Mouse (Mus musculus) limb, embryonic 12.5 days (tissue): ENCODE data around the gene Rapgef1. TPM values are rescaled to one million over a fixed set of nuclear protein-coding genes. Genes with fewer than 3 reads are reported as not detected.

Experiments
- ATAC-seq: fragments of 200-750 bp; cut with Nextera tagmentation; 2 replicates; pipeline ENCODE4 v1.8.0; 2017; ENCODE audit warnings: low read depth, moderate TSS enrichment; ENCODE audit not compliant: insufficient number of reproducible peaks, insufficient read depth, low FRiP score, low TSS enrichment
- H3K27ac ChIP-seq: fragments of 300-500 bp; sonication (generic); 2 replicates; pipeline ENCODE4 v1.5.1; 2016; ENCODE audit warnings: mild to moderate bottlenecking, moderate library complexity
- H3K27me3 ChIP-seq: fragments of 300-500 bp; sonication (generic); 2 replicates; pipeline ENCODE4 v1.6.1; 2016; ENCODE audit warnings: mild to moderate bottlenecking, moderate library complexity
- H3K36me3 ChIP-seq: fragments of 300-500 bp; sonication (generic); 2 replicates; pipeline ENCODE4 v1.6.1; 2016; ENCODE audit warnings: mild to moderate bottlenecking, moderate library complexity
- H3K4me1 ChIP-seq: fragments of 300-500 bp; sonication (generic); replicated peaks from 2 replicates; pipeline ENCODE4 v1.6.1; 2016
- H3K4me2 ChIP-seq: fragments of 300-500 bp; sonication (generic); 2 replicates; pipeline ENCODE4 v1.6.1; 2016; ENCODE audit warnings: mild to moderate bottlenecking, moderate library complexity
- H3K4me3 ChIP-seq: fragments of 300-500 bp; sonication (generic); replicated peaks from 2 replicates; pipeline ENCODE4 v1.5.1; 2016; ENCODE audit warnings: mild to moderate bottlenecking
- H3K9ac ChIP-seq: fragments of 300-500 bp; sonication (generic); replicated peaks from 2 replicates; pipeline ENCODE4 v1.6.1; 2016; ENCODE audit warnings: mild to moderate bottlenecking, moderate library complexity
- H3K9me3 ChIP-seq: fragments of 300-500 bp; sonication (generic); 2 replicates; pipeline ENCODE4 v1.6.1; 2016; ENCODE audit warnings: mild to moderate bottlenecking, moderate library complexity
- WGBS: fragments of 180-500 bp; shearing (Covaris S2); methylation state at CpG from one replicate; pipeline ENCODE4 v1.1.7; 2016; 5-methylcytosine and 5-hydroxymethylcytosine counted together
- polyA plus RNA-seq: library from polyadenylated mRNA; unstranded; fragments of >200 nt; fragmentation: Nextera tagmentation; extraction: Ambion mirVana; gene quantifications from 2 replicates; pipeline ENCODE4 v1.2.1, GENCODE M21; 2016

Gene Rapgef1
- polyA plus RNA-seq, 1 experiment from 2014 or later, result 20.4 TPM

DNA sequence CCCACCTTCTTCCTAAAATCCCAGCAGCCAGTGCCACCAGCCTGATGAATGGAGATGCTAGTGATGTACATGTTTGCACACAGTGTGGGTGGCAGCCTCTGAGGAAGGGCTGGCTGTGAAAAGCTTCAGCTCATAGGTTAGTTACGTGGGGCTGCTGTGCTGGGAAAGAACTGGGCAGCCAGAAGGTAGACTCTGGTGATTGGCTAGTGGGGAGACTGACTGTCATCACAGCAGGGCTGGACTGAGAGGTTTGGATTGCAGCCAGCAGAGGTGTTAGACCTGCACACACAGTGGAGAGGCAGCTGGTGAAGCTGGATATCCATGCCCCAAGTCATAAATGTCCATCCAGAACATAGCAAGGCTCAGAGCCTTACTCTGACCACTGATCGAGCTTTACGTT, 27.1 kb downstream of the Rapgef1 start:
- Histone ChIP-seq H3K9ac (no peak overlapping the region), H3K27me3 (no peaks in the 10 kb centered on the region), H3K9me3 (no peaks in the 10 kb centered on the region), H3K4me3 (no peak overlapping the region), H3K4me1 (peaks cover 35% of the 10 kb centered on the region), H3K36me3 (0 out of 2 replicates have a peak, but pooled peaks cover 12% of the 10 kb centered on the region), H3K27ac (0 out of 2 replicates have a peak overlapping the region, but pooled peaks have one; percentile 56), H3K4me2 (no peak overlapping the region)
- peak; percentile 68; the same call in 1 of the 2 replicates for ATAC-seq
- WGBS, result 56% methylated on average over 3 of the region's 3 CpGs

DNA sequence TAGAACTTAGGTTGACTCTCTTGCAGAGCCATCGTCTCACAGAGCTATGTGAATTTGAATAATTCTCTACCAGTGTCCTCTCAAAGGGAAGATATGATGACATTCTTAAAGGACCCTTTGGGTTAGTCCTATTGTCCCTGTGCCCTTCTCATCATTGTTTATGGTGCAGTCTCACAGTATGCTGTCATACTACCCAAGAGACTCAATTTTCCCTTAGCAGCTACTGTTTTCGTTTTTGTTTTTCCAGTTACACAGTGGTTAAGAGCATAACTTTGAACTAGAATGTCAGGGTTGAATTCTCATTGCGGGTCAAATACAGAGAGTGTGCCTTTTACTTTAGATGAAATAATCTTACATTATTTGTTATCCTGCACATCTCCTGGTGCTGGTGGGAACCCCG, 27.6 kb downstream of the Rapgef1 start:
- Histone ChIP-seq H3K4me2 (no peak overlapping the region), H3K27ac (no peak overlapping the region), H3K9me3 (no peaks in the 10 kb centered on the region), H3K4me3 (no peak overlapping the region), H3K4me1 (peaks cover 38% of the 10 kb centered on the region), H3K9ac (no peak overlapping the region), H3K27me3 (no peaks in the 10 kb centered on the region), H3K36me3 (0 out of 2 replicates have a peak, but pooled peaks cover 12% of the 10 kb centered on the region)
- ATAC-seq, result no peak
- WGBS, result 89% methylated on average over 4 of the region's 4 CpGs

DNA sequence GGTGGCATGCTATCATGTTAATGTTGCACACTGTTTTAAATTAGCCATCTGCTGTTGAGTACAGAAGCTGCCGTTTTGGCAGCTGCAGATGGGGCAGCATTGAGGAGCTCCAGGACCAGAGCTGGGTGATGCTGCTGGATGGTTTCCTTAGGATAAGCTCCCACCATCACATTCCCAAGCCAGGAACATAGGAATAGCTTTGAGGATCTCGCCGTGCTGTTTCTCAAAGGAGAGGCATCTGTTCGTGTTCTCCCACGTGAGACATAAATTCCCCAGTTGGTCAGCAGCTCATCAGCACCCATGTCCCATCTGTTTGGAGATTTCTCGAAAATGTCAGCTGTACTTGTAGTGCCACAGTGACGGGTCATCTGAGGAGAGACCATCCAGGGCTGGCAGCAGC, 28.3 kb downstream of the Rapgef1 start:
- 0 out of 2 replicates have a peak, but pooled peaks cover 12% of the 10 kb centered on the region for H3K36me3 ChIP-seq
- peaks cover 45% of the 10 kb centered on the region for H3K4me1 ChIP-seq
- H3K27ac ChIP-seq, result no peak overlapping the region
- no peaks in the 10 kb centered on the region for H3K9me3 ChIP-seq
- H3K27me3 ChIP-seq, result no peaks in the 10 kb centered on the region
- H3K4me3 ChIP-seq, result no peak overlapping the region
- H3K4me2 ChIP-seq, result no peak overlapping the region
- 76% methylated on average over 7 of the region's 7 CpGs for WGBS
- no peak overlapping the region for H3K9ac ChIP-seq
- ATAC-seq, result no peak

DNA sequence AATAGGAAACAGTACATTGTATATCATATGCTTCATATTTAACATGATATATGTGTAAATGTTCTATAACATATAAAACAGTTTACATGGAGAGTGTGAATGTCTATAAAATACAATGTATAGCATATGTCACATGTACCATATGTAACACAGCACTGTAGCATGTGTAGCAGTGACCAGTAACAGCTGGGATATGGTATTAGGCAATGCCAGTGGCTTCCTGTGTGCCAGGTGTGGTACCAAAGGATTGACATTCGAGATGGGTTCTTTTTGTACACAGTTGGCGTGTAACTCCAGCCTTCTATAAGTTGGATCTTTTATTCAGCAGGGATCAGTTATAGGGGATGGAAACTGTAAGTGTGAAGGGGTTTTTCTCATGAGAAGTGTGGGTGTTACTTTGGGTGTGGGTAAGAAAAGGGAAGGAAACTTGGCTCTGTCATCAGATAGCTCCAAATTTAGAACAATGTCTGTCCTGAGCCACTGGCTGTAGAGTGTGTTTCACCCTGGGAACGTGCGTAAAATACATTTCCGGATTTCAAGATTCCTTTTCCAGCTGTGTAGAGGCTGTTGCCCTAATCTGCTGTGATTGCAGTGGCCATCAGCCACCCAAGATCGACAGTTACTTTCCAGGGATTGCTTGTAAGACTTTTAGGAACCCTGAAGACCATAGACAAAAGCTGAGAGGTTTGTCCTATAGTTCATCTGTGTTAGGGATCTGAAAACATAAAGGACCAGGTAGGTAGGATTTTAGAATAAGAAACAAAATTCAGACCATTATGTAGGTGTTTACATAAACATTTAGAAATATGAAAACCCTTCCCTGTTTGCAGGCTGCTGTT, 29.7 kb downstream of the Rapgef1 start:
- Histone ChIP-seq H3K4me3 (no peak overlapping the region), H3K4me2 (no peak overlapping the region), H3K36me3 (0 out of 2 replicates have a peak, but pooled peaks cover 7% of the 10 kb centered on the region), H3K9me3 (no peaks in the 10 kb centered on the region), H3K4me1 (peaks cover 44% of the 10 kb centered on the region), H3K27me3 (no peaks in the 10 kb centered on the region), H3K27ac (no peak overlapping the region), H3K9ac (no peak overlapping the region)
- no peak for ATAC-seq
- 81% methylated on average over 6 of the region's 6 CpGs for WGBS

DNA sequence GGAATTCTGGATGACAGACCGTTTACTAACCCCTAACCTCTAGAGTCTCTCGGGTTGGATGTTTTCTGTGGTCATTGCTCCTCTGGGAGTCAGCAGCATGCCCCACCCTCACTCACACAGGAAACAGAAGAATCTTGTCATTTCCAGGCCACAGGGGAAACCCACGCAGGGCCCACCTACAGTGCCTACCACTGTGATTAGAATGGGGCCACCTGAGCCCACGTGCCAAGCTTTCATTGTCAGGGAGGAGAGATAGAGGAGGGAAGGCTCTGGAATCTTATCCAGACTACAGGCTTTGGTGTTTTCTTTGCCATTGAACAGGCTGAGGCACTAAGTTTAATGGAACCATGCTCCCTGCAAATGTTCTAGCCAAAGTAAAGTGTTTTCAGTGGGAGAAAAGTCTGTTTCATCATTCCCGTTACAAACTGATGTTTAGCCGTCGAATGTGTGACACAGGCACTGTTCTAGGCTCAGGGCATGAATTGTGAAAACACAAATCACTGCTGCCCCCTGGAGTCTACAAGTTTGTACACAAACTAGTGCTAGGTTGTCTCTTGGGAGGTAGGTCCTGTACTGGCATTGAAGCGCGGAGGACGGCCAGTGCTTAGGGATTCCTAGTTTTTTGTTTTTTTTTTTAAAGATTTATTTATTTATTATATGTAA, 30.4 kb downstream of the Rapgef1 start:
- Histone ChIP-seq H3K27me3 (no peaks in the 10 kb centered on the region), H3K9ac (no peak overlapping the region), H3K4me2 (no peak overlapping the region), H3K9me3 (no peaks in the 10 kb centered on the region), H3K4me1 (peaks cover 44% of the 10 kb centered on the region), H3K4me3 (no peak overlapping the region), H3K27ac (no peak overlapping the region), H3K36me3 (0 out of 2 replicates have a peak, but pooled peaks cover 2% of the 10 kb centered on the region)
- no peak for ATAC-seq
- 90% methylated on average over 10 of the region's 10 CpGs for WGBS

DNA sequence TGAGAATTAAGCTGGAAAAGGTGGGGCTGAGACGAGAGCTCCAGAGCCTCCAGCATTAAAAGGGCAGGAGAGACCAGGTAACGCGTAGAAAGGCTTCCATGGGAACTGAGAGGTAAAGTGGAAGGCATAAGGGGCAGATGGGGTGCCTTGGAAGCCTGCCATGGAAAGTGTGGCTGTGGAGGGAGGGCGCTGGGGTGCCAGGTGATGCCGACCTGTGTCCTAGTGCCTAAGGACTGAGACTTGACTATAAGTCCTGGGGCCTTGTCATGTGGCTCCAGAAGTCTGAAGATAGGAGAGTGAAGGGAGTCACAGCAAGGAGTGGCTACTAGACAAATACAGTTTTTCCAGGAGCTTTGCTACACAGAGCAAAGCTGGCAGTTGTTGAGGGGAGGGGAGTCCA, 32.4 kb downstream of the Rapgef1 start:
- no peak overlapping the region for H3K27ac ChIP-seq
- H3K36me3 ChIP-seq, result no peaks in the 10 kb centered on the region
- no peak overlapping the region for H3K4me3 ChIP-seq
- ATAC-seq, result no peak
- H3K27me3 ChIP-seq, result no peaks in the 10 kb centered on the region
- H3K4me2 ChIP-seq, result no peak overlapping the region
- peaks cover 29% of the 10 kb centered on the region for H3K4me1 ChIP-seq
- H3K9me3 ChIP-seq, result no peaks in the 10 kb centered on the region
- no peak overlapping the region for H3K9ac ChIP-seq
- 87% methylated on average over 5 of the region's 5 CpGs for WGBS

DNA sequence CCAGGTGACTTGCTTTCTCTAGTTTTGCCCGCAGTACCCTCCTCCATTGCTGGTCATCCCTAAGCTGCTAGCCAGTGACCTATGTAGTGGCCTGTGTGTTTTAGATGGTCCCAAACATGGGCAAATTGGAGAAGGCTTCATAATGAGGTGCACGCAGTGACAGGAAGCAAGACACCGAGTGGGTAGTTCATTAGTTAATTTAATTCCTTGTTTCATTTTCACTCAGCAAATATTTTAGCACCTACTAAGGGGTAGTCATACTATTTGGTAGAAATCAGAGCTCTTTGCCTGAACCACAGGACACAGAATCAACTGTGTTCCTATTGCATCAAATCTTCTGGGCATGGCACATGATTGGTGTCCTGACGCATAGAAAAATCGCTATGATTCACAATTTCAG, 35.9 kb downstream of the Rapgef1 start:
- Histone ChIP-seq H3K36me3 (no peaks in the 10 kb centered on the region), H3K4me2 (no peak overlapping the region), H3K9ac (no peak overlapping the region), H3K27ac (no peak overlapping the region), H3K9me3 (no peaks in the 10 kb centered on the region), H3K4me3 (no peak overlapping the region), H3K27me3 (no peaks in the 10 kb centered on the region), H3K4me1 (peaks cover 15% of the 10 kb centered on the region)
- 91% methylated on average over 5 of the region's 5 CpGs for WGBS
- no peak for ATAC-seq

DNA sequence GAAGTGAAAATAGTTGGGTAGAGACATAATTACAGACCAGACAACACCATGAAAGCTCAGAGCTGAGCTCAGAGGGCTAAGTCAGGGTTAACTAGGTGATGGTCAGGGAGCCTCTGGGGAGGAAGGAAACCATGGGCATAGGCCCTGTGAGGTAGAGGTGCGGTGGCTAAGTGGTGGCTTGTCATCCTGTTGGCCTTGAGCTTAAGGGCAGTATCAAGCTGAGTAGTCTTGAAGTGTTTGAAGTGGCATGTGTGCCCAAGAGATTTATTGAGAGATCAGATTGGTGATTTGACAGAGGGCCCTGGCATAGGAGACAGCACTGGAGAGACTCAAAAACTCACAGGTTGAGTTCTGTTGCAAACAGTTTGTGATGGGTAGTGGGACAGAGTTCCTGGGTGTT, 36.6 kb downstream of the Rapgef1 start:
- 80% methylated on average over 1 of the region's 1 CpGs for WGBS
- Histone ChIP-seq H3K9me3 (no peaks in the 10 kb centered on the region), H3K9ac (no peak overlapping the region), H3K4me1 (peaks cover 19% of the 10 kb centered on the region), H3K4me2 (no peak overlapping the region), H3K36me3 (no peaks in the 10 kb centered on the region), H3K4me3 (no peak overlapping the region), H3K27me3 (no peaks in the 10 kb centered on the region), H3K27ac (no peak overlapping the region)
- ATAC-seq, result no peak

DNA sequence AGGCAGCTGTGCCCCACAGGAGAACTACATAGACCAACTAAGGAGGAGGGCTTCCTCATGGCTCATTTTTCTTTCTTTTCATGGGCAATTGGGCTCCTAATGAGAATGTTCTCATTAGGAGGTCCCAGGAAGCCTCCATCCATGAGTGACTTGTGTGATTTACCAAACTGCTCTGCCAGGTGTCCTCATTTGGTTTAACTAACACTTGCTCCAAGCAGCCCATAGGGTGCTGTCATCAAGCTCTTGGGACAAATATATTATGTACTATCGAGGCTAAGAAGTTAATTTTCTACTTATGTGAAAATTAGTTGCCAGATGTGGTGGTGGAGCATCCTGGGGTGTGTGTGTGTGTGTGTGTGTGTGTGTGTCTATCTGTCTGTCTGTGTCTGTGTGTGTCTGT, 37.6 kb downstream of the Rapgef1 start:
- no peak overlapping the region for H3K27ac ChIP-seq
- no peaks in the 10 kb centered on the region for H3K27me3 ChIP-seq
- H3K36me3 ChIP-seq, result no peaks in the 10 kb centered on the region
- no peak overlapping the region for H3K4me2 ChIP-seq
- 41% methylated on average over 1 of the region's 1 CpGs for WGBS
- H3K9me3 ChIP-seq, result no peaks in the 10 kb centered on the region
- H3K4me3 ChIP-seq, result no peak overlapping the region
- no peak for ATAC-seq
- H3K9ac ChIP-seq, result no peak overlapping the region
- H3K4me1 ChIP-seq, result peaks cover 23% of the 10 kb centered on the region

DNA sequence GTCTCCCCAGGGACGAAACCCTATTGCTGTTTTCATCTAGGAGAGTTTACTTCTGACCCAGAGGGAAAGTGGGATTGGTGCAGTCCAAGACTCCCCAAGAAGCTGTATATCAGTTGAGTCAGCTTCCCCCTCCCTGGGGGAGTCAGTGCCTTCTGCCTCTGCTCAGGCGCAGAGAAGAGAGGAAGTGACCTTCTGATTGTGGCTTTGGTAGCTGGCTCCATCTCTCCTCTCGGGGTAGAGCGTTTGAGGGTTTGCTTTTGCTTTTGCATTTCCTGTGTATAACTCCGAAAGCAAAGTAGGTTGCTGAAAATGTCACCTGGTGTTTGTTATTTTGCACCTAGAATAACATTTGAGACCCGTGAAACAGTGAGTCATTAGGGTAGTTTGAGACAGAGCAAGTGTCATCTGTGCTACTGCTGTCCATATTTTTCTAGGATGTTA, 42.3 kb downstream of the Rapgef1 start:
- Histone ChIP-seq H3K36me3 (no peaks in the 10 kb centered on the region), H3K9me3 (no peaks in the 10 kb centered on the region), H3K27me3 (no peaks in the 10 kb centered on the region), H3K27ac (0 out of 2 replicates have a peak overlapping the region, but pooled peaks have one; percentile 17), H3K9ac (no peak overlapping the region), H3K4me2 (no peak overlapping the region), H3K4me3 (no peak overlapping the region), H3K4me1 (peaks cover 35% of the 10 kb centered on the region)
- no peak for ATAC-seq
- WGBS, result 50% methylated on average over 6 of the region's 6 CpGs

DNA sequence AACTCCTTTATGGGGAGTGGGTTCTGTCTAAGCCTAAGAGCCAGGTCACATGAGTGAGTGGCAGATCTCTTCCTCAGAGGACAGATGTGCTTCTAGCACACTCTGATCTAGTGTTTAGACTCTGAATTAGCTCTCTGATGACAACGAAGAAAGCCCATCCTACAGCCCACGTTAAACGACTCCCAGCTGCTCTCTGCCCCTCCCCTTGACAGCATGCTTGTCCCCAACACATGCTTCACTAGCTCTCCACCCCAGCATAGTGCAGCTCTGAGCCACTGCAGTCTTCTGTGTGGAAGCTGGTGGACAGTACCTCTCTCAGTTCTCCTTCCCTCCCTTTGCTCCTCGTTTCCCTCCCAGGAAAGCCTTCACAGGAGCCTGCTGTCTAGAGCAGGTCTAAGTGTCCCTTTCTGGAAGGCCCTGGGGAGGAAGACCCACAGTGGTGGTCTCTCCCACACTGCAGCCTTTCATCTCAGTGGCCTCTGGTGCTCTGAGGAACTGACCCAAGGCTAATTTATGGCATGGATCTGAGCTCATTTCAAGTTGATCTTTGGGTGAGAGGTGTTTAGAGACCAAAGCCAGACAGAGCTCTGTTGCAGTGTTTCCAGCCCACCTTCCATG, 43.8 kb downstream of the Rapgef1 start:
- no peak overlapping the region for H3K9ac ChIP-seq
- H3K27ac ChIP-seq, result 0 out of 2 replicates have a peak overlapping the region, but pooled peaks have one; percentile 1
- no peaks in the 10 kb centered on the region for H3K36me3 ChIP-seq
- peaks cover 49% of the 10 kb centered on the region for H3K4me1 ChIP-seq
- H3K9me3 ChIP-seq, result no peaks in the 10 kb centered on the region
- H3K4me2 ChIP-seq, result no peak overlapping the region
- WGBS, result 12% methylated on average over 4 of the region's 4 CpGs
- no peaks in the 10 kb centered on the region for H3K27me3 ChIP-seq
- no peak overlapping the region for H3K4me3 ChIP-seq
- no peak for ATAC-seq
